ENCODE assay signal across 8 mouse cellular contexts in the genomic region with DNA sequence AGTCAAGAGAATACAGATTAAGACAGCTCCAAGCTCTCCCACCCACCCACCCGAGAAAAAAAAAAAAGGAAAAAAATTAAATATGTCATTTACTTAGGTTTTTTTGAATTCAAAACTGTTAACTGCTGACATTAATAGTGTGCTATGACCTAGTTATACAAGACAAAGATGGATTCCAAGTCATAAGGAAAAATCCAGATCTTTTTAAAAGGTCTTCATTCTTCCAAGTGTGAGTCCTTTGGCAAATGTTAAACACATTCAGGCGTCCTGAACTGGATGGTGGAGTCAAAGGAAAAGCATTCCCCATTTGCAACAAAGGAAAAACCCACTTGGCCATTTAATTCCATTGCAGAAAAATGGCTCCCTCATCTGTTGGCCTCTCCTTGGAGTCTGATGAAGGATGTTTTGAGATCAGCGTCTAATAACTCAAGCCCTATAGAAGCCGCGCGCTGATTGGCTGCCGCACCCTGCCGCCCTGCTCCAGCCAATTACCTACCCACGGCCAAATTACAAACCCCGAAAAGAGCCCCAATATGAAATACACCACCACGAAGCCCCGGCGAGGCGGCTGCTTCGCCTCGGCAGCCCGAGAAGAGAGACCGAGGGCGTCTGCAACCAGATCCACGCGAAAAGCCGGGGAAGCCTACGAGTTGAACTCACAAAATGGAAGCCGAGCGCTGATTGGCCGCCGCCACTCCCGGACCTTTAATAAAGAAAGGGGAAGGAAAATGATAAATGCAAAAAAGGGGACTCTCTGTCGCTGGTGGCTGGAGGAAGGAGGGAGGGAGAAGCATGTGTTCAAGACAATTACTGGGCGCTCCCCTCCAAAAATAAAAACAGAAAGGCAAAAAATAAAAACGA. TPM values are rescaled to one million over a fixed set of nuclear protein-coding genes. Genes with fewer than 3 reads are reported as not detected.
DNase-seq lines count a peak whose midpoint lies in the region; ATAC-seq lines count a peak whose summit lies in the region.

No protein-coding gene starts in this region.

- peak; percentile 40 for ATAC-seq in intestine, embryonic 15.5 days
- peak; percentile 41 for ATAC-seq in megakaryocyte-erythroid progenitor cell, adult 5-6 weeks (replicated peaks; ENCODE audit: low FRiP score, low TSS enrichment, poor library complexity, severe bottlenecking)

- no peaks in the 10 kb centered on the region for H3K27me3 ChIP-seq in intestine, embryonic 15.5 days (replicated peaks)

- H3K9ac ChIP-seq in intestine, embryonic 15.5 days: peak overlapping the region; percentile 99

- intact Hi-C loops in gastrocnemius, postnatal 36 days (cut with DNase I): no loop called here
- intact Hi-C loops in left cerebral cortex, postnatal 14 days (cut with DNase I): no loop called here

- peak; percentile 93 for DNase-seq in adrenal gland, postnatal 10 days
- peak; percentile 90 for DNase-seq in embryo, embryonic 11.5 days (ENCODE audit: low read depth, low spot score)
- peak; percentile 88 to 95 for DNase-seq in gastrocnemius, postnatal 36 days
- DNase-seq in left cerebral cortex, postnatal 14 days (ENCODE audit: low spot score in 2 of 2): peak; percentile 94 to 95
- peak; percentile 88 for DNase-seq in right cerebral cortex, postnatal 14 days
- peak; percentile 87 to 88 for DNase-seq in urinary bladder, postnatal 4 days (ENCODE audit: low spot score in 2 of 2)

- no peaks in the 10 kb centered on the region for H3K9me3 ChIP-seq in intestine, embryonic 15.5 days

- peak overlapping the region; percentile 88 for H3K4me3 ChIP-seq in intestine, embryonic 15.5 days (replicated peaks)

- peak overlapping the region; percentile 96 for H3K4me2 ChIP-seq in intestine, embryonic 15.5 days (replicated peaks)

- H3K4me1 ChIP-seq in intestine, embryonic 15.5 days (replicated peaks): peaks cover 42% of the 10 kb centered on the region

- peak overlapping the region; percentile 100 for H3K27ac ChIP-seq in intestine, embryonic 15.5 days

- H3K36me3 ChIP-seq in intestine, embryonic 15.5 days: no peaks in the 10 kb centered on the region

- WGBS in intestine, embryonic 15.5 days: 0% methylated on average over 31 of the region's 31 CpGs

RNA-seq across cellular contexts. Expression of gene Setd1b, which starts 1.1 kb away (rescaled TPM):
- total RNA-seq in adrenal gland, postnatal 10 days (2021): 10 to 100 TPM; 19.5 to 27.4 TPM
- total RNA-seq in gastrocnemius, postnatal 36 days (2021): 10 to 100 TPM in 1 of 2 experiments, 1 to 10 TPM in 1; 7.7 to 13.0 TPM
- 7.6 and 8.4 TPM in 2 replicates for polyA plus RNA-seq in intestine, embryonic 15.5 days (2015; fragmentation: Nextera tagmentation; extraction: Ambion mirVana)
- total RNA-seq in left cerebral cortex, postnatal 14 days (2021): 10 to 100 TPM; 31.3 to 31.4 TPM
- total RNA-seq in megakaryocyte-erythroid progenitor cell, adult 5-6 weeks (2014; fragmentation: Nextera tagmentation): 37.1 and 43.9 TPM in 2 replicates
- total RNA-seq in megakaryocyte-erythroid progenitor cell, adult 5-6 weeks (2017): 2.1 and 3.9 TPM in 2 replicates

RNA-seq across cellular contexts. Expression of gene Rhof, which starts 8.4 kb away (rescaled TPM):
- 1 to 10 TPM; 1.6 to 1.8 TPM for total RNA-seq in adrenal gland, postnatal 10 days (2021)
- under 1 TPM; 0.15 to 0.38 TPM for total RNA-seq in gastrocnemius, postnatal 36 days (2021)
- polyA plus RNA-seq in intestine, embryonic 15.5 days (2015; fragmentation: Nextera tagmentation; extraction: Ambion mirVana): 1.7 and 2.3 TPM in 2 replicates
- total RNA-seq in left cerebral cortex, postnatal 14 days (2021): 10 to 100 TPM; 54.3 to 56.3 TPM
- total RNA-seq in megakaryocyte-erythroid progenitor cell, adult 5-6 weeks (2014; fragmentation: Nextera tagmentation): 3.2 TPM in 1 of 2 replicates, not detected in the other
- total RNA-seq in megakaryocyte-erythroid progenitor cell, adult 5-6 weeks (2017): 0.61 and 1.1 TPM in 2 replicates

RNA-seq across cellular contexts. Expression of gene Psmd9, which starts 28.3 kb away (rescaled TPM):
- total RNA-seq in adrenal gland, postnatal 10 days (2021): 10 to 100 TPM; 29.0 to 29.4 TPM
- 10 to 100 TPM; 13.0 to 15.7 TPM for total RNA-seq in gastrocnemius, postnatal 36 days (2021)
- polyA plus RNA-seq in intestine, embryonic 15.5 days (2015; fragmentation: Nextera tagmentation; extraction: Ambion mirVana): 68.5 and 69.1 TPM in 2 replicates
- 10 to 100 TPM; 29.2 to 29.7 TPM for total RNA-seq in left cerebral cortex, postnatal 14 days (2021)
- 89.8 and 96.1 TPM in 2 replicates for total RNA-seq in megakaryocyte-erythroid progenitor cell, adult 5-6 weeks (2014; fragmentation: Nextera tagmentation)
- 36.0 and 41.0 TPM in 2 replicates for total RNA-seq in megakaryocyte-erythroid progenitor cell, adult 5-6 weeks (2017)

RNA-seq across cellular contexts. Expression of gene Hpd, which starts 41.6 kb away (rescaled TPM):
- 100 to 1,000 TPM in 1 of 2 experiments, 10 to 100 TPM in 1; 65.8 to 142 TPM for total RNA-seq in adrenal gland, postnatal 10 days (2021)
- total RNA-seq in gastrocnemius, postnatal 36 days (2021): under 1 TPM in 1 of 2 experiments, not detected in 1; 0.79 TPM
- polyA plus RNA-seq in intestine, embryonic 15.5 days (2015; fragmentation: Nextera tagmentation; extraction: Ambion mirVana): 4.7 and 6.8 TPM in 2 replicates
- not detected for total RNA-seq in left cerebral cortex, postnatal 14 days (2021)
- not detected in 2 replicates for total RNA-seq in megakaryocyte-erythroid progenitor cell, adult 5-6 weeks (2014; fragmentation: Nextera tagmentation)
- not detected in 2 replicates for total RNA-seq in megakaryocyte-erythroid progenitor cell, adult 5-6 weeks (2017)

Comparison
In these comparisons a context has a peak if more than half of its experiments do, and no peak if none do; other contexts are left out.
1. Peak in every context shown above with its lines: DNase-seq, ATAC-seq, H3K4me3 ChIP-seq and H3K27ac ChIP-seq.
2. RNA of gene Rhof, which starts 8.4 kb away (total RNA-seq): 54.3 to 56.3 TPM in left cerebral cortex, postnatal 14 days; 1.6 to 1.8 TPM in adrenal gland, postnatal 10 days, 0.61 to 3.2 TPM in megakaryocyte-erythroid progenitor cell, adult 5-6 weeks and 0.15 to 0.38 TPM in gastrocnemius, postnatal 36 days; every median in the first group is over 10 times any median in the second.